Mouse (Mus musculus): ENCODE data around the gene Ppa1.
A peak's percentile ranks its signal among the peaks of the same experiment; 100 is the strongest.

Ppa1 gene

GRCm38 (mm10) chr10:61646557-61646956 lies 1.8 kb upstream of the Ppa1 start:
- no peak for DNase-seq (ENCODE audit: low spot score in 2 of 2)

GRCm38 (mm10) chr10:61648737-61649645 lies 639 bp downstream of the Ppa1 start:
- DNase-seq (ENCODE audit: low spot score in 2 of 2), result peak in 1 of 2 experiments; percentile 33

GRCm38 (mm10) chr10:61654105-61654504 lies 5.8 kb downstream of the Ppa1 start:
- no peak for DNase-seq (ENCODE audit: low spot score in 2 of 2)

- DNase-seq (ENCODE audit: low spot score in 2 of 2), result no peak
Measured at GRCm38 (mm10) chr10:61654691-61655090, 6.3 kb downstream of the Ppa1 start.

DNA sequence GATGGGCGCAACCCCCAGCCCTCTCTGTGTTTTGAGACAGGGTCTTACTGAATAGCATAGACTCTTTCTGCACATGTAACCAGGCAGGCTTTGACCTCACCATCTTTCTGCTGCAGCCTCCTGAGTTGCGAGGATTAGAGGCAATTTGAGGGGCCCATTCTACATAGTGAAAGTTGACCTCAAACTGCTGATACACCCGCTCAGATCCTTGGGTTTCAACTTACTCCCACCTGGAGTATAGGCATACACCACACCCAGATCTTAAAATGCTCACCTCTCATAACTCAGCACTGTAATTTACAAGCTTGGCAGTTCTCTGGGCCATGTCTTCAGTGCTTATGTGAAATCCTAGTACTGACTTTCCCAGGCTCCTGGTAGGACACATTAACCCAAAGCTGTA lies 6.8 kb downstream of the Ppa1 start:
- DNase-seq (ENCODE audit: low spot score in 2 of 2), result no peak

DNA sequence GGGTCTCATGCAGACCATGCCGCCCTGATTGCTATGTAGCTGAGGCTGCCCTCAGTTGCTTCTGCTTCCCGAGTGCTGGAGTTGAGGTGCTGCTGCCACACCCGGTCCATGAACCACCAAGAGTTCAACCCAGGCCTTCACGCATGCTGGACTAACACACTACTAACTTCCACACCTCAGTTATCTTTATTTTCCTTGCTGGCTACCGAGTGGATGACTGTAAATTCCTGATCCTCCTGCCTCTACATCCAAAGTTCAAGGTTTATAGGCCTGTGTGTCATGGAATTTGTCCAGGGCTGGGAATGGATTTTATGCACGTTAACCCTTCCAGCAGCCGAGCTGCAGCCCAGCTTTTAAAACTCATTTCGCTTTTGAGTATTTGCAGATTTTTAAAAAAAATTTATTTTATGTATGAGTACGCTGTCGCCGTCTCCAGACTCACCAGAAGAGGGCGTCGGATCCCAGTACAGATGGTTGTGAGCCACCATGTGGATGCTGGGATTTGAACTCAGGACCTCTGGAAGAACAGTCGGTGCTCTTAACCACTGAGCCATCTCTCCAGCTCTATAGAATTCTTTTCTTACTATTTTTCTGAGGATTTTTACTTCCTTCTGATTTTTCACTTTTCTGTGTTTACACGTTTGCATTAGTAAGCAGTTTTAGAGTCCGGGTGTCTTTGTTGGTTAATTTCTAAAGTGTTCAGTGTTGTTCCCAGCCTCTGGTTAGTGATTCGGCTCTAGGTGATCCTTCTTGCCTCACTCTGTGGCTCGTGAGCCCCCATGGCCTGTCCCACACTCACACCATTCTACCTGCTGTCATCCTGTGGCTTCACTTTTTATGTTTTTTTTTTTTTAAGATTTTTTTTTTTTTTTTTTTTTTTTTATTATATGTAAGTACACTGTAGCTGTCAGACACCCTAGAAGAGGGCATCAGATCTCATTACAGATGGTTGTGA lies 8.9 kb downstream of the Ppa1 start:
- DNase-seq (ENCODE audit: low spot score in 2 of 2), result no peak

DNA sequence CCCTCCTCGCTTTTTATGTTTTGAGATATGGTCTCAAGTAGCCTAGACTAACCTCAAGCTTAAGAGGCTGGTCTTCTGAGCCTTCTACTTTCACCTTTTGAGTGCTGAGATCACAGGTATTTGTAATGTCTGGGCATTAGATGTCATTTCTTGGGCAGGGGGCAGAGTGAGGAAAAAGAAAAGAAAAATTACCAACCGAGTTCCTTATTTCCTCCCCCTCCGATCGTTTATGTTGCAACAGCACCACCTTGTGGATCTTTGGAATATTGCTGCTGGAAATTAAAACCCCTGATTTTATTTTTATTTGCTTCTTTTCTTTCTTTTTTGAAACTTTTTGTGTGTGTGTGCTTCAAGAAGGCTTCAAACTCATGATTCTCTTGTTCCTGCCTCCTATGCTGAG lies 9.6 kb downstream of the Ppa1 start:
- DNase-seq (ENCODE audit: low spot score in 2 of 2), result no peak

GRCm38 (mm10) chr10:61661887-61662286 lies 13.5 kb downstream of the Ppa1 start:
- DNase-seq (ENCODE audit: low spot score in 2 of 2), result no peak

- DNase-seq (ENCODE audit: low spot score in 2 of 2), result peak; percentile 66 to 71
Measured at GRCm38 (mm10) chr10:61662391-61662988, 14.1 kb downstream of the Ppa1 start.

GRCm38 (mm10) chr10:61665111-61665510 lies 16.8 kb downstream of the Ppa1 start:
- DNase-seq (ENCODE audit: low spot score in 2 of 2), result no peak

DNA sequence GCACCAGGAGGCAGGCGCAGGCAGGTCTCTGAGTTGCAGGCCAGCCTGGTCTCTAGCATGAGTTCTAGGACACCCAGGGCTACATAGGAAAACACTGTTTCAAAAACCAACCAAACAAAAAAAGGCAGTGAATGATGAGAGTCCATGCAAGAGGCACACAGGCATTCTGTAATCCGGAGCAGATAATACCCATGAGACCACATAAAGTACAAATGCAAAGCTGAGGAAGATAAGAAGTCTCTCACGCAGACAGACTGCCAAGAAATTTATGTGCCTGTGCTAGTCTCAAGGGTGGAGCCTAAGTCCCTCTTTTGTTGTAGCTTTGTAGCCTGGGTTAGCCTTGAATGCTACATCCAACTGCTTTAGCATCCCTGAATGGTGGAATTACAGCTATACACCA lies 17.3 kb downstream of the Ppa1 start:
- no peak for DNase-seq (ENCODE audit: low spot score in 2 of 2)

DNA sequence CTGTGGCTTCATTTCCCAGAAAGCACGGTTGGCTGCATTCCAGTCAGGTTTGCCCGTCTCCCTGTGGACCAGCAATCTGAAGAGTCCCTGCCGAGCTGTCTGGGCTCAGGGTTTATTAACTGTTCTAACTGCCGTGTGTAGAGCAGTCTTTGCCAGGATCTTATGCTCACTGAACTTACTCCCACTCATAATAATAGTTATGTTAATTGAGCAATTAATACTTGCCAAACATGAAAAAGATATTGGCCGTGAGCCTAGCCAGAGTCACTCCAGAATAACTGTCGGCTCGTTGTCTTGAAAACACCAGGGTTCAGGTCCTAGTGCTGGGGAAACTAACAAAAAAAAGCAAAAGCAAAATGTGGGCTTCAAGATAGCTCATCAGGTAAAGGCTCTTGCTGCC lies 20.9 kb downstream of the Ppa1 start:
- peak in 1 of 2 experiments; percentile 41 for DNase-seq (ENCODE audit: low spot score in 2 of 2)

- no peak for DNase-seq (ENCODE audit: low spot score in 2 of 2)
Measured at GRCm38 (mm10) chr10:61669896-61670295, 21.5 kb downstream of the Ppa1 start.

- DNase-seq (ENCODE audit: low spot score in 2 of 2), result no peak
Measured at GRCm38 (mm10) chr10:61670758-61671157, 22.4 kb downstream of the Ppa1 start.

- no peak for DNase-seq (ENCODE audit: low spot score in 2 of 2)
Measured at GRCm38 (mm10) chr10:61675935-61676334, 27.6 kb downstream of the Ppa1 start.

DNA sequence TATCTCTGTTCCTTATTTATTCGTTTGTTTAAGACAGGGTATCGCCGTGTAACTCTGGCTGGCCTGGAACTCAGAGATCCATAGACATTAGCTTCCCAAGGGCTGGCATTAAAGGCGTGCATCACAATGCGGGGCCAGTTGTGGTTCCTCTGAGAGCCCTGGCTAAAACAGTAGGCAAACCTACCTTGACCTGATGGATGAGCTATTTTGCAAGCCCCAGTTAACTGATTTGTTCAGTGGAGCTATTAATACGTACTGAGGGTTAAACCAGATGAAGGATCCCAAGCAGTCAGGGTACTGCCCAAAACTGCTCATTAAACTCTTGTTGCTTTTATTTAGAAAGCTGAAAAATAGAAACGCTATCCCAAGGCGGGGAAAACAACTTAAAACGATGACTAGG lies 31.2 kb downstream of the Ppa1 start:
- no peak for DNase-seq (ENCODE audit: low spot score in 2 of 2)

GRCm38 (mm10) chr10:61680015-61680913 lies 31.9 kb downstream of the Ppa1 start, which contains the start of gene Sar1a:
TSS of gene Sar1a (plus strand) at chr10:61680299.
- peak; percentile 99 for DNase-seq (ENCODE audit: low spot score in 2 of 2)

DNA sequence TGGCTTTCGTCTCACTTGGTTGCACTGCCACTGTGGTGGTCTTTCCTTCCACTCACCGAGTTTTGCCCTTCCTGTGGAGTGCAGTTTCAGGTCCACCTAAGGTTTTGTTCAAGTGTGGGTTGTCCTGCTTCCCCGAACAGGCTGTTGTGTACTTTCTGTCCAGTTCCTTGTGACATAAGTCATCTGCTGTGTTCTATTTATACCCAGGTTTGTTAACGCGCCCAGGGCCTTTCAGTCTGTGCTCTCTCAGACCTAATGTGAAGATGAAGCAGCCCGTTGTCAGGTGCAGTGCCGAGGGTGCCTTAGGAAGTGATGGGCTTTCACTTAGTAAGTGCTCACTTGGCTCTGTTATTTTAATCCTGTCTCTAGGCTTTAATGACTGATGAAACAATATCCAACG lies 41.1 kb downstream of the Ppa1 start:
- no peak for DNase-seq (ENCODE audit: low spot score in 2 of 2)

DNA sequence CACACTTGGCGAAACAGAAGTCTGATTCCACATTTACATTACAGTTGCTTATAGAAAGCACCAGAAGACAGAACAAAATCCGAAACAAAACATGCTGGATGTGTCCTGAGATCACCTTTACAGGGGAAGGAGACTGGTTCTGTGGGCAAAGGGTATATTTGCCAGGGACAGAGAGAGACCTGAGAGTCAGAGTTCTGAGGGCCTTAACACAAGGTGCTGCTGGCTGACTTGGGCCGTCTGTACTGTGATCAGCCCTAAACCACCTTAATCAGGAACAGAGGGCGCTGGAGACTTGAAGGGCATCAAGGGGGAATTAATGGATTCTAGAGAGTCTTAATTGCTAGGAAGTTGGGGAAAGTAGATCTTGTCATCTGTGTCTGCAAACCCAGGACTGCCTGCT lies 45.2 kb downstream of the Ppa1 start:
- DNase-seq (ENCODE audit: low spot score in 2 of 2), result no peak

GRCm38 (mm10) chr10:61694870-61695670 lies 46.7 kb downstream of the Ppa1 start, which contains the start of gene Tysnd1:
TSS of gene Tysnd1 (plus strand) at chr10:61695514.
- peak; percentile 100 for DNase-seq (ENCODE audit: low spot score in 2 of 2)
